Mouse (Mus musculus): ENCODE data around the gene Dhx38.
A peak's percentile ranks its signal among the peaks of the same experiment; 100 is the strongest.

Gene Dhx38

DNA sequence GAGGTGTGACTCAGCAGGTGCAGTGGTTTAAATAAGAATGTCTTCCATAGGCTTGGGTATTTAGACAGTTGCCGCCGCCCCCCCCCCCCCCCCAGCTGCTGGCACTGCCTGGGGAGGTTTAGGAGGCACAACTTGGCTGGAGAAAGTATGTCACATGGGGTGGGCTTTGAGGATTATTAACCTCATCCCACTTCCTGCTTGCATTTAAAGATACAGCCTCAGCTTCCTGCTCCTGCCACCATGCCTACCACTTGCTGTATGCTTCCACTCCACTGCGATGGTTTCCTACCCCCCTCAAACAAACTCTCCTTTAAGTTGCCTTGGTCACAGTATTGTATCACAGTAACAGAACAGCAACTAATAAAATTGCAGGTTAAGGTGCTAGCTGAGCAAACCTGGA, 21.6 kb downstream of the Dhx38 start:
- no peak for DNase-seq

DNA sequence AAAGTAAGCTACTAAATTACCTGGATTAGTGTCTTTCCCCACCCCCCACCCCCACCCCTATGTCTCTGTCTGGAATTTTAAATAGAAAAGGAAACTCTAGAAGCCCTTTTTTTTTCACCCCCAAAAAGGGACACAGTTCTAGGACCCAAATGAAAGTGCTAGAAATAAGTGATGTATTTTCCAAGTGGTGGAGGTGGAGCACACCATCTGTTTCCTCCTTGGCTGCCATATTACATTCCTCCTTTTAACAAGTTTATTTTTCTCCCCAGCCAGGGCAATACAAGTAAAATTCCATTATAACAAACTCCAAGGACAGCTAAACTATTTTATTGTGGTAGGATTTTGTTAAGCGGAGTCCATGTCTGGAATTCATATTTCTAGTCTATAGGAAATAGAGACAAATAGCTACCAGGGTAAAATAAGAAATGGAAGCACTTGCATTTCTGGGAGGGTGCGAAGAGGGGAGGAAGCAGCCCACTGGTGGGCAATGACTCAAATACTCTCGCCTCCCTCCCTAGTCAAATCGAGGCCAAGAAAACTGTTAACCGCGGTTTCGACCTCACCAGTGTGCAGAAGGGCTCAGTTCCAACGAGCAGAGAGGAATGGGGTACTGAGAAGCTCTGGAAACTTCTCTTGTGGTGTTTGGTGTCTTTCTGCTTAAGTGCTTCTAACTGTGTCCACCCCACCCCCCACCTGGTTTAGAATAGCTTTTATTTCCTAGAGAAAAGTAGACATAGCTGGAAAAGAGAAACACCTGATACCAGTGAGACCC, 22.7 kb downstream of the Dhx38 start:
- DNase-seq: no peak

DNA sequence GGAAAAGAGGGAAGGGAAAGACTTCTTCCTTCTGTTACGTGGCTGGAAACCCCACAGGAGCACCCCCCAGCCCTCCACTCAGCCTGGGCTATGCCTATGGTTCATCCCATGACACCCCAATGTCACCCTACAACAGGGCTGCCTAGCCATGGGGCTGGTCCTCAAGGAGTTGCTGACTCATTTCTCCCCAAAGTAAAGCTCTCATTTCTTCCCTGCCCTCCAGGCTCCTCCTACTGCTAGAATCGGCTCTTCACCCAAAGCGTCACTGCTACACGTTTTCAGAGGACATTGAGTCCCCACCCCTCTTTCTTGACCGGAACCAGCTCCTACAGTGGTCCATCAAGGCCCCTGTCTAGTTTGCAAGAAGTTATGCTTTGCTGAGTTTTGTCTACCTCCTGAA, 23.5 kb downstream of the Dhx38 start:
- no peak for DNase-seq

DNA sequence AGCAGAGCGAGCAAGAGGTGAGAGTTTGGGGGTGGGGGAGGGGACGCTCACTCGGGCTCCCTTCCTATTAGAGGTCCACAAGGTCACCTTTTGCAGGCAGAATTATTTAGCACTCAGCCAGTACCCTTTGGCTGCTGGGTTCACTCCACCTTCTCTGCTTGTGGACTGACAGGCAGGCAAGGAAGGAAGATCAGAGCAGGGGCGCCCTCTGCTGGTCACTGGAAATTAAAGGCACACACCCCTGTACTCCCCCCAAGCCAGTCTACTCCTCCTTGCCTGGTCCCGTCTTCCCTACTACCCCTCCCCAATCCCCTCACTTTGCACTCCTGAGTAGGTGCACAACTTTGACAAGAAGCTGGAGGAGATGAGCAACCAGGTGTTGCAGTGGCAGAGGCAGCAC, 29.0 kb downstream of the Dhx38 start:
- DNase-seq: peak; percentile 83 to 90

DNA sequence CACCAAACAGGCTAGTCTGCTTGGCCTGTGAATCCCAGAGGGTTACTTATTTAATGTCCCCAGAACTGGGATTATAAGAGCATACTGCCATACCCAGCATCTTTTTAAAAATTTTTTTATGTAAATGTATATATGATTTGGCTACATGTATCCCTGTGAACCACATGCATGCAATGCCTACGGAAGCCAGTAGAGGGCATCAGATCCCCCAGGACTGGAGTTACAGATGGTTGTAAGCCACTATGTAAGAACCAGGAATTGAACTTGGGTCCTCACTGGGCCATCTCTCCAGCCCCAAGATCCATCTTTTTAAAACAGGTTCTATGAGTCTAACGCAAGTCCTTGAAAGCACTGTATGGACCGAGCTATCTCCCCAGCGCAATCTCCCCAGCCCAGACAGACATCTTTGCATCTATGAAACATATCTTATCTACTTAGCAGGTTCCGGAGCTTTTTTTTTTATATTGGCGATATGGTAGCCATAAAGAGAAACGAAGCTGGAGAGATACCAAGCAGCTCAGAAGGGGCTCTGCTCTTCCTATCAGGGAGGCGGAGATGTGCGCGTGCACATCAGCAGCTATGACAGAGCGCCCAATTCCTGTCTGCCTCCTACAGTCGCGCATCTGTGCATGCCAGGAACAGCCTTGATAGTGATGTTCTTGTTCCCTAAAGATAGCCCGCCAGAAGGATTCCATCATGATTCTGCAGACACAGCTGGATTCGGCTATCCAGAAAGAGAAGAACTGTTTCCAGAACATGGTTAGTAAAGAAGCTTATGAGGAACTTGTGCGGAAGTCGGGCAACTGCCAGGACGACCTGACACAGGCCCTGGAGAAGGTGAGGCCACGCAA, 30.3 kb downstream of the Dhx38 start:
- peak; percentile 43 to 63 for DNase-seq

DNA sequence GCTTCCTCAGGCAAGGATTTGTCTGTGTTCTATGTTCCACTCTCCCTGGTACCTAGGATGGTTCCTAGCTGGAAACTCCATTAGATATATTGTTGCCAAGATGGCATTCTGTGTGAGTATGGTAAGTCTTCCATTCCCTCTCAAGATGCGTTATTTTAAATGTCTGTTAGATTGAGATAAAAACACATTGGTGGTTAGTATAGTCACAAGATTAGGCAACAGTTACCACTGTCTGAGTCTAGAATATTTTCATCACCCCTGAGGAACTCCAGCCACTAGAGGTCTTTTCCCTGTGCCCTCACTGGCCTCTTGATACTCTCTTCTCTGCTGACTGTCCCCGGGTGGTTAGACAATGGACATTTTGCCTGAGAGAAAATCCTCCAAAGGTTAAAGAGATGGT, 41.7 kb downstream of the Dhx38 start:
- DNase-seq: no peak

DNA sequence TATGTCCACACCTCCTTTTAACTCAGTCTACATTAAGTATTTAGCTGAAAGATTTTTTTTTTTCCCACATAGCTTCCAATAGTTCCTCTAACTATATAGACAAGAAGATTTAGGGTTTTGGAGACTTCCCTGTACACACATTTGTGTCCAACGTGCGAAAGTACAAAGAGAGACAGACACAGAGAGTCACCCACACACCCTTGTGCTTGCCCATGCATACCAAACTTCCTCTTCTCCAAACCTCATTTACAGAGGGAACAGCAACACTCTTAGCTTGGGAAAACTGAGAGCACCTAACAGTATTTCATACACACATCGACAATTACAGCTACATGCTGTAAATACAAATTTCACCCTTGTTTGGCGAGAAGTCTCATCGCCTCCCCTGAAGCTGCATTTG, 60.1 kb downstream of the Dhx38 start:
- no peak for DNase-seq

DNA sequence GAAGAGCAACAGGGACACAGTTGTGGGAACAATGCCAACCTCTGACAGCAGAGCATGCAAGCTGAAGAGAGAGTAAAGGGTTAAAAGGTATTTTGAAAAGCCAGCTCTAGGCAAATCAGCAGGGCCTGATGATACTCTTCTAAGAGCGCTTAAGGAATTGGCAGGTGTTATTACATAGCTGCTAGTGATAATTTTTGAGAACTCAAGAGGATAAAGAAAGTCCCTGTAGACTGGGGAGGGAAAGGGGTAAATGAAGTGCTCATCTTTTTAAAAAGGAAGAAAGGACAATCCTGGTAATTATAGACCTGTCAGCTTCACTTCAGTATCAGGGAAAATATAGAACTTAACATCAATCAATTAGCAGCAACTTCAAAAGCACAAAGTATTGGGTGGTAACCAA, 62.1 kb downstream of the Dhx38 start:
- DNase-seq: no peak

DNA sequence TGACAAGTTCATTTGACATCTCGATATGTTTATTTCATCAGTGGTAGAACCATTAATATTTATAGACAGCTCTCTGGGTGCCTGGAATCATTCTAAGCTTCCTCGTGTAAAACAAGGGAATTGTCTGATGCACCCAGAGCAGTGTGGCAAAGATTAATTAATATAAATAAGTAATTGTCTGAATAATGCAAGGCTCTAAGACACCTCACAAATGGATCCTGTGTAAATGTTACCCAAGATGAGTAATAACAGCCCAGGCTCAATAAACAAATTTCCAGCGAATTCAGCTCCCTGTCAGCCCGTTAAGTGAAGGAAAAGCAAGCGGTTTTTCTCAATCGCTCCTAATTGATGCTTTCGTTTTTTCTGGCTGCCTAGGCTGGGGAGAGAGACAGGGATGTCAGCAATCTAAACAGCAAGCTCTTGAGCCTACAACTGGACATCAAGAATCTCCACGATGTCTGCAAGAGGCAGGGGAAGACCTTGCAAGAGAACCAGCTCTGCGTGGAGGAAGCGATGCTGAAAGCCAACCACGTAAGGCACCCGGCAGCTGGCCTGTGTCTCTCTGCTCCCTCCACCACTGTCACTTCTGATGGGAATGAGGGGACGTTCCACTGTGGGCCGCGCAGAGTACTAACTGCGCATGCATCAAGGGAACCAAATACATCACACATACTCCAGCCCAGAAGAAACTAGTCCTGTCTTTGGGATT, 66.5 kb downstream of the Dhx38 start:
- no peak for DNase-seq
